Mouse (Mus musculus) brain, embryonic 14.5 days (tissue): ENCODE measurements at regions not wholly inside any gene's neighbourhood (a gene's known extent, or its start where the extent isn't known, plus 50 kb on each side); places are given as distances from the start of the nearest gene placed in this dataset.
A peak's percentile ranks its signal among the peaks of the same experiment; 100 is the strongest.

Source experiments
- DNase-seq: peaks from one replicate; pipeline ENCODE4 v3.0.0-alpha.2; 2011; ENCODE audit warnings: low read depth
- CTCF ChIP-seq: fragments of 200-500 bp; IDR thresholded peaks from 2 replicates; pipeline ENCODE4 v1.5.1; 2012; ENCODE audit warnings: inconsistent platforms, mild to moderate bottlenecking, moderate library complexity, borderline replicate concordance; ENCODE audit not compliant: insufficient read depth, insufficient read length; ENCODE audit errors: extremely low read depth
- POLR2A ChIP-seq: fragments of 200-500 bp; IDR thresholded peaks from 2 replicates; pipeline ENCODE4 v1.6.1; 2012; ENCODE audit warnings: mild to moderate bottlenecking, inconsistent platforms, borderline replicate concordance; ENCODE audit not compliant: poor library complexity, insufficient read depth, insufficient read length, severe bottlenecking; ENCODE audit errors: extremely low read depth

GRCm38 (mm10) chr9:34231561-34231960, 254.1 kb upstream of the Kirrel3 start:
- DNase-seq: peak; percentile 23
- TF ChIP-seq POLR2A (no peak), CTCF (no peak)

- no peak for DNase-seq
These were observed 251.0 kb upstream of the Kirrel3 start for GRCm38 (mm10) chr9:34234734-34235133.

GRCm38 (mm10) chr9:34239531-34239930, 246.2 kb upstream of the Kirrel3 start:
- TF ChIP-seq POLR2A: no peak
- no peak for TF ChIP-seq CTCF
- DNase-seq: no peak

More at GRCm38 (mm10) chr9:34234734-34235133, 251.0 kb upstream of the Kirrel3 start:
- TF ChIP-seq POLR2A: no peak
- no peak for TF ChIP-seq CTCF

GRCm38 (mm10) chr9:34243674-34244073, 242.0 kb upstream of the Kirrel3 start:
- no peak for DNase-seq
- TF ChIP-seq POLR2A (no peak), CTCF (no peak)

- no peak for TF ChIP-seq POLR2A
- no peak for TF ChIP-seq CTCF
- DNase-seq: peak; percentile 14
These were observed 241.1 kb upstream of the Kirrel3 start for GRCm38 (mm10) chr9:34244576-34244975.

- DNase-seq: no peak
- no peak for TF ChIP-seq CTCF
- TF ChIP-seq POLR2A: no peak
These were observed 232.9 kb upstream of the Kirrel3 start for GRCm38 (mm10) chr9:34252796-34253195.

- TF ChIP-seq CTCF (no peak), POLR2A (no peak)
These were observed 227.2 kb upstream of the Kirrel3 start for GRCm38 (mm10) chr9:34258492-34258891.

GRCm38 (mm10) chr9:34278068-34278467, 207.6 kb upstream of the Kirrel3 start:
- TF ChIP-seq POLR2A: no peak
- no peak for TF ChIP-seq CTCF
- peak; percentile 8 for DNase-seq

More at GRCm38 (mm10) chr9:34258492-34258891, 227.2 kb upstream of the Kirrel3 start:
- no peak for DNase-seq

- DNase-seq: no peak
- TF ChIP-seq POLR2A (no peak), CTCF (no peak)
These were observed 206.3 kb upstream of the Kirrel3 start for GRCm38 (mm10) chr9:34279386-34279785.

- peak; percentile 78 for DNase-seq
- no peak for TF ChIP-seq CTCF
- TF ChIP-seq POLR2A: no peak
These were observed 205.8 kb upstream of the Kirrel3 start for GRCm38 (mm10) chr9:34279906-34280305.

GRCm38 (mm10) chr9:34280311-34281208, 205.1 kb upstream of the Kirrel3 start:
- TF ChIP-seq POLR2A: no peak
- no peak for TF ChIP-seq CTCF
- peak; percentile 70 for DNase-seq

- DNase-seq: no peak
These were observed 162.1 kb upstream of the Kirrel3 start for GRCm38 (mm10) chr9:34323571-34323970.

More at GRCm38 (mm10) chr9:34323571-34323970, 162.1 kb upstream of the Kirrel3 start:
- TF ChIP-seq POLR2A (no peak), CTCF (no peak)
